Mouse (Mus musculus) lung, embryonic 14.5 days (tissue): ENCODE measurements around the gene Ulk4. TPM values are rescaled to one million over a fixed set of nuclear protein-coding genes. Genes with fewer than 3 reads are reported as not detected.

Experiments used
- ATAC-seq: fragments of 200-750 bp; cut with Nextera tagmentation; 2 replicates; pipeline ENCODE4 v1.8.0; 2017; ENCODE audit warnings: mild to moderate bottlenecking, moderate TSS enrichment, moderate library complexity; ENCODE audit not compliant: insufficient read depth
- DNase-seq: peaks from one replicate; pipeline ENCODE4 v3.0.0-alpha.2; 2015
- H3K27ac ChIP-seq: fragments of 300-500 bp; sonication (generic); 2 replicates; pipeline ENCODE4 v1.5.1; 2014; ENCODE audit warnings: low read depth, mild to moderate bottlenecking, moderate library complexity
- H3K27me3 ChIP-seq: fragments of 300-500 bp; sonication (generic); 2 replicates; pipeline ENCODE4 v1.6.1; 2014; ENCODE audit warnings: low read length, control low read depth; ENCODE audit not compliant: insufficient read depth
- H3K36me3 ChIP-seq: fragments of 300-500 bp; sonication (generic); 2 replicates; pipeline ENCODE4 v1.6.1; 2014; ENCODE audit warnings: control low read depth; ENCODE audit not compliant: insufficient read depth
- H3K4me1 ChIP-seq: fragments of 300-500 bp; sonication (generic); 2 replicates; pipeline ENCODE4 v1.6.1; 2014; ENCODE audit warnings: antibody characterized with exemption, control low read depth; ENCODE audit not compliant: insufficient read depth
- H3K4me2 ChIP-seq: fragments of 300-500 bp; sonication (generic); 2 replicates; pipeline ENCODE4 v1.6.1; 2014; ENCODE audit warnings: mild to moderate bottlenecking
- H3K4me3 ChIP-seq: fragments of 300-500 bp; sonication (generic); 2 replicates; pipeline ENCODE4 v1.5.1; 2014; ENCODE audit warnings: low read depth, low read length
- H3K9ac ChIP-seq: fragments of 300-500 bp; sonication (generic); 2 replicates; pipeline ENCODE4 v1.6.1; 2014
- H3K9me3 ChIP-seq: fragments of 300-500 bp; sonication (generic); 2 replicates; pipeline ENCODE4 v1.6.1; 2016; ENCODE audit warnings: low read depth, low read length, control low read depth
- CTCF ChIP-seq: IDR thresholded peaks from 2 replicates; pipeline ENCODE4 v1.5.1; 2016; ENCODE audit warnings: antibody characterized with exemption, low read depth
- WGBS: fragments of 180-500 bp; shearing (Covaris S2); extraction: QIAGEN DNeasy Blood & Tissue Kit; methylation state at CpG from one replicate; pipeline ENCODE4 v1.1.7; 2014; 5-methylcytosine and 5-hydroxymethylcytosine counted together
- polyA plus RNA-seq: library from polyadenylated mRNA; unstranded; fragments of >200 nt; fragmentation: Nextera tagmentation; extraction: Ambion mirVana; gene quantifications from 2 replicates; pipeline ENCODE4 v1.2.1, GENCODE M21; 2014

Gene Ulk4
- polyA plus RNA-seq, 1 experiment from 2014 or later: 125 TPM

DNA sequence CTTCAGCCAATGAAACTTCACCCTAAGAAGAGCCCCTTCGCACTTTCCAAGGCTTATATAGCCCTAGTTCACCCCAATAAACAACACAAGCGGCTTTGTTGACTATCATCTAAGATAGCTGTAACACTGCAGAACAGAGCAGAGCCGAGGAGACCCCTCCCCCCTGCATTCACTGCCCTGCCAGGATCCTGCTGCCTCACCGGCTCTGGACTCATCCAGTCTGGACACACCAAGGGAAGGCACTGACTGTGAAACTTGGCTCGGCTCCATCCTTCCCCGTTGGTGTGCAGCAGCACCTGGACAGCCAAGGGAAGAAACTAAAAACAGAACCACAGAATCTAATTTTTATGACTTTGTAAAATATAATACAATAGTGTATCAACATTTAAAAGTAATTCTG, 91.2 kb downstream of the Ulk4 start:
- H3K36me3 ChIP-seq: no peaks in the 10 kb centered on the region
- H3K9me3 ChIP-seq: no peaks in the 10 kb centered on the region
- WGBS: 47% methylated on average over 6 of the region's 6 CpGs
- no peak for TF ChIP-seq CTCF
- H3K9ac ChIP-seq: no peak overlapping the region
- no peaks in the 10 kb centered on the region for H3K27me3 ChIP-seq
- H3K4me1 ChIP-seq: no peaks in the 10 kb centered on the region
- H3K27ac ChIP-seq: no peak overlapping the region
- no peak overlapping the region for H3K4me2 ChIP-seq
- no peak for ATAC-seq
- DNase-seq: peak; percentile 23
- H3K4me3 ChIP-seq: no peak overlapping the region

DNA sequence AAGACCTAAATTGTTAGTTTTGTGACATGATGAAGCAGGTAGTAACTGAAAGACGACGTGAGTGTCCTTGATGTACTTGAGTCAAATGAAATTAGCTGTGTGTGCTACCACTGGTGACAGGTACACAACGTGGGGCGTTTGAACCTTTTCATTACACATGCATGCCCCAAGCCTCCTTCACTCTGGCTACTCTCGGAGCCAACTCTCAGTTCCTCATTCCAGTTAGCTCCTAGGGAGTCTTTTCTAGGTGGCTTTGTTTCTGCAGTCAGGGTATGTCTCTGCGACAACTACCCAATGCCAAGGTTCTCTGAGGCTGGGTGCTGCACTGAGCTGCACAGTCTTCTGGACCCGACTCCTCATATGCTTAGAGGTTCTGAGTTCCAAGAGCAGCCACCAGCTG, 100.6 kb downstream of the Ulk4 start:
- Histone ChIP-seq H3K27ac (no peak overlapping the region), H3K9me3 (no peaks in the 10 kb centered on the region), H3K4me3 (no peak overlapping the region), H3K9ac (no peak overlapping the region), H3K4me2 (no peak overlapping the region), H3K36me3 (no peaks in the 10 kb centered on the region), H3K27me3 (no peaks in the 10 kb centered on the region), H3K4me1 (no peaks in the 10 kb centered on the region)
- DNase-seq (no peak), ATAC-seq (no peak)
- WGBS: 85% methylated on average over 7 of the region's 7 CpGs
- TF ChIP-seq CTCF: no peak

DNA sequence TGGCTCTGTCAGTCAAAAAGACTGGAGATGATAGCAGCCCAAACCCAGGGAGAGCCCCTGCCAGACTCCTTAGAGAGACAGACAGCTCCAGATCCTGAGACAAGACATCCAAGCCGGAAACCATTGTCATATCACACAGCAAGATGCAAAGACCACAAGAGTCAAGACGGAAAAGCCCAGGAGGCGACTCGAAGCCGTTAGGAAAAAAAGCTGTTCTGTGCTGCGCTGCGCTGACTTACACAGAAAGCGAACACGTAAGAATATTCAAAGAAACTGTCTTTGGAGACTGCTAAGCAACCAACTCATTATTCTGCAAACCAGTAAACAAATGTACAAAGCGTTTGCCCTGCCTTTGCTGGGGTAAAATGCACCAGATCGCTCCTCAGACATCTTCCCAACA, 101.8 kb downstream of the Ulk4 start:
- no peak overlapping the region for H3K4me3 ChIP-seq
- no peak overlapping the region for H3K4me2 ChIP-seq
- 86% methylated on average over 11 of the region's 11 CpGs for WGBS
- no peak for TF ChIP-seq CTCF
- H3K9me3 ChIP-seq: no peaks in the 10 kb centered on the region
- ATAC-seq (no peak), DNase-seq (no peak)
- H3K36me3 ChIP-seq: no peaks in the 10 kb centered on the region
- H3K27ac ChIP-seq: no peak overlapping the region
- no peak overlapping the region for H3K9ac ChIP-seq
- H3K27me3 ChIP-seq: no peaks in the 10 kb centered on the region
- no peaks in the 10 kb centered on the region for H3K4me1 ChIP-seq

DNA sequence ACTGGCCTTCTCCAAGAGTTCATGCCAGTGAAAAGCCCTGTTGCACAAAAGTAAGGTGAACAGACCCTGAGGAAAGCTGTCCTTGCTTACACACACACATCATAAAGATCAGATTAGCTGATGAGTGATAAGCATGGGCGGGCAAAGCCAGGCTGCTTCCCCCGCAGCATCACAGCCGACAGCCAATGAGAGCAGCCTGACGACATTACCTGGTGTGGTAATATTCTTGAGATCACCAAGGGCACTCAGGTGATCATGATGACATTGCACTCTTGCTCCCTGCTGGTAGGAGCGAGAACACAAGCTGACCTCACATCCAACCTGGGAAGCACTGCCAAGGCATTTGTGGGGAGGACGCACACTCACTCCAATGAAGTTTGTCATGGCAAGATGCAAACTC, 104.9 kb downstream of the Ulk4 start:
- Histone ChIP-seq H3K27me3 (no peaks in the 10 kb centered on the region), H3K9me3 (no peaks in the 10 kb centered on the region), H3K4me3 (no peak overlapping the region), H3K36me3 (no peaks in the 10 kb centered on the region), H3K4me1 (no peaks in the 10 kb centered on the region), H3K27ac (no peak overlapping the region), H3K4me2 (no peak overlapping the region), H3K9ac (no peak overlapping the region)
- DNase-seq (no peak), ATAC-seq (no peak)
- WGBS: 67% methylated on average over 6 of the region's 6 CpGs
- no peak for TF ChIP-seq CTCF

DNA sequence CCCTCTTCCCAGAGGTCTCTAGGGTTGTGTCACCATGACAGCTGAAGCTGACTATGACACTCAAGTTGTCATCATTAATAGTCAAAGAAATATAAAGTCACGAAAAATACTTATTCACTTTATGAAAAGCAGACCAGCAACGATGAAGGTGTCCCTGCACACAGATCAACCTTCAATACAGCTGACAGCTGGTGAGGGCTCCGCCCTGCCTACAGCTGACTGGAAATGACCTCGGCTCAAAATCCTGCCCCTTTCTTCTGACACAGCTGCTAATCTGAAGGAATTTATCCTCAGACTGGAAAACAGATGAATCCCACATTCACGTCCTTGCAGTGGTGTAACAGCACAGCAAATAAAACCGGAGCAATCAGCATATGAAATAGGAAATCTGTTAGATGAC, 105.4 kb downstream of the Ulk4 start:
- ATAC-seq (no peak), DNase-seq (no peak)
- Histone ChIP-seq H3K27ac (no peak overlapping the region), H3K36me3 (no peaks in the 10 kb centered on the region), H3K27me3 (no peaks in the 10 kb centered on the region), H3K9ac (no peak overlapping the region), H3K4me3 (no peak overlapping the region), H3K9me3 (no peaks in the 10 kb centered on the region), H3K4me2 (no peak overlapping the region), H3K4me1 (no peaks in the 10 kb centered on the region)
- no peak for TF ChIP-seq CTCF
- 48% methylated on average over 6 of the region's 6 CpGs for WGBS

DNA sequence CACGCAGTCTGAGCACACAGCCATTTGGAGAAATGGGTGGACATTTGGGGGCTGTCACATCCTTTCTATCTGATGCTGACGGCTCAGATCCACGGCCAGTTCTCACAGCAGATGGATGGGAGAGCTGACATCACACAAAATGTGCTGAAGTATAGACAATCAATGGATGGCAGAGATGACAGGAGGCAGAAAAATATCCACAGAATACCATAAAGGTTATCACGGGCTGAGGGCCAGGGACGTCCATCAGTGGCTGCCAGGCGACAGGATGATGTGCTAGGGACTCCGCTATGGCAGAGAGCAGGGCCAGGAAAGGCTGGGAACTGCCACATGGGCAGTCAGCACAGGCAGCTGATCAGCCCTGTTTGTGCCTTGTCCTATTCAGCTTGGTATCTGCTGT, 112.4 kb downstream of the Ulk4 start:
- no peak overlapping the region for H3K4me2 ChIP-seq
- DNase-seq (no peak), ATAC-seq (no peak)
- H3K9me3 ChIP-seq: no peaks in the 10 kb centered on the region
- no peak for TF ChIP-seq CTCF
- H3K36me3 ChIP-seq: no peaks in the 10 kb centered on the region
- no peaks in the 10 kb centered on the region for H3K27me3 ChIP-seq
- H3K4me3 ChIP-seq: no peak overlapping the region
- no peak overlapping the region for H3K27ac ChIP-seq
- H3K4me1 ChIP-seq: no peaks in the 10 kb centered on the region
- WGBS: 60% methylated on average over 7 of the region's 7 CpGs
- no peak overlapping the region for H3K9ac ChIP-seq

DNA sequence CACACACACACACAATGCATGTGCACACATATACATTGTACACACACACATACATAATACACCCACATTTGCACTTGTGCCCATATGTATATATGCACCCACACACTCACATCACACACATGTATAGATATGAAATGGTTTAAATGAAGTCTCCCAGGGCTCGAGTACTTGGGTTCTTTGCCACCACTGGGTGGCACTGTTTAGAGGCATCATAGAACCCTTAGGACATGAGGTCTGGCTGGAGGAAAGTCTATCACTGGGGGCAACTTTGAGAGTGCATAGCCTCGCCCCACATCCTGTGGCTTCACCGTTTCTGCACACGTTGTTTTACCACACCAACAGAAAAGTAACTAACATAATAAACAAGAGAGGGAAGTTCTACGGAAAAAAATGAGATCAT, 114.2 kb downstream of the Ulk4 start:
- Histone ChIP-seq H3K9ac (no peak overlapping the region), H3K4me1 (no peaks in the 10 kb centered on the region), H3K36me3 (no peaks in the 10 kb centered on the region), H3K27ac (no peak overlapping the region), H3K9me3 (no peaks in the 10 kb centered on the region), H3K27me3 (no peaks in the 10 kb centered on the region), H3K4me2 (no peak overlapping the region), H3K4me3 (no peak overlapping the region)
- WGBS: 47% methylated on average over 5 of the region's 5 CpGs
- TF ChIP-seq CTCF: peak; percentile 65
- ATAC-seq (no peak), DNase-seq (peak; percentile 70)
